Mouse (Mus musculus) midbrain, postnatal 0 days (tissue): ENCODE measurements around the gene Eloa. TPM values are rescaled to one million over a fixed set of nuclear protein-coding genes. Genes with fewer than 3 reads are reported as not detected.
"Not testable (repeated sequence)": the region's sequence is repeated elsewhere in the genome, so short reads cannot be mapped to it uniquely, and the experiment has no call there.

Experiments
- ATAC-seq: fragments of 200-750 bp; cut with Nextera tagmentation; 2 replicates; pipeline ENCODE4 v1.8.0; 2017; ENCODE audit warnings: moderate number of reproducible peaks, mild to moderate bottlenecking, moderate TSS enrichment, moderate library complexity; ENCODE audit not compliant: low FRiP score
- DNase-seq: peaks from one replicate; pipeline ENCODE4 v3.0.0-alpha.2; 2015; ENCODE audit warnings: low spot score
- H3K27ac ChIP-seq: fragments of 300-500 bp; sonication (generic); 2 replicates; pipeline ENCODE4 v1.5.1; 2014; ENCODE audit warnings: low read depth, mild to moderate bottlenecking, low read length, mixed read lengths
- H3K27me3 ChIP-seq: fragments of 300-500 bp; sonication (generic); 2 replicates; pipeline ENCODE4 v1.6.1; 2014; ENCODE audit warnings: low read length, control low read depth, mixed read lengths; ENCODE audit not compliant: insufficient read depth
- H3K36me3 ChIP-seq: fragments of 300-500 bp; sonication (generic); 2 replicates; pipeline ENCODE4 v1.6.1; 2014; ENCODE audit warnings: low read length, control low read depth, mixed read lengths; ENCODE audit not compliant: insufficient read depth
- H3K4me1 ChIP-seq: fragments of 300-500 bp; sonication (generic); 2 replicates; pipeline ENCODE4 v1.6.1; 2014; ENCODE audit warnings: mild to moderate bottlenecking, control low read depth, antibody characterized with exemption, low read length, mixed read lengths; ENCODE audit not compliant: insufficient read depth
- H3K4me2 ChIP-seq: fragments of 300-500 bp; sonication (generic); 2 replicates; pipeline ENCODE4 v1.6.1; 2014; ENCODE audit warnings: low read depth, mild to moderate bottlenecking, low read length, mixed read lengths; ENCODE audit not compliant: poor library complexity, severe bottlenecking
- H3K4me3 ChIP-seq: fragments of 300-500 bp; sonication (generic); 2 replicates; pipeline ENCODE4 v1.5.1; 2014; ENCODE audit warnings: low read depth, mild to moderate bottlenecking, low read length, moderate library complexity
- H3K9ac ChIP-seq: fragments of 300-500 bp; sonication (generic); replicated peaks from 2 replicates; pipeline ENCODE4 v1.6.1; 2014; ENCODE audit warnings: mild to moderate bottlenecking, low read length, moderate library complexity, mixed read lengths; ENCODE audit not compliant: poor library complexity, severe bottlenecking
- H3K9me3 ChIP-seq: fragments of 300-500 bp; sonication (generic); 2 replicates; pipeline ENCODE4 v1.6.1; 2016; ENCODE audit warnings: low read length, control low read depth
- CTCF ChIP-seq: IDR thresholded peaks from 2 replicates; pipeline ENCODE4 v1.5.1; 2016; ENCODE audit warnings: antibody characterized with exemption, mild to moderate bottlenecking
- WGBS: fragments of 180-500 bp; shearing (Covaris S2); extraction: QIAGEN DNeasy Blood & Tissue Kit; methylation state at CpG from one replicate; pipeline ENCODE4 v1.1.7; 2014; 5-methylcytosine and 5-hydroxymethylcytosine counted together
- polyA plus RNA-seq: library from polyadenylated mRNA; unstranded; fragments of >200 nt; fragmentation: Nextera tagmentation; extraction: Ambion mirVana; gene quantifications from 2 replicates; pipeline ENCODE4 v1.2.1, GENCODE M21; 2015
- total RNA-seq: library from RNA; depleted of rRNA; stranded (reverse); fragments of >200 nt; gene quantifications from 2 replicates; pipeline ENCODE4 v1.2.3, GENCODE M21; 2014

Eloa gene
- total and polyA plus RNA-seq, 2 experiments from 2014 or later = 19.0 to 23.3 TPM

DNA sequence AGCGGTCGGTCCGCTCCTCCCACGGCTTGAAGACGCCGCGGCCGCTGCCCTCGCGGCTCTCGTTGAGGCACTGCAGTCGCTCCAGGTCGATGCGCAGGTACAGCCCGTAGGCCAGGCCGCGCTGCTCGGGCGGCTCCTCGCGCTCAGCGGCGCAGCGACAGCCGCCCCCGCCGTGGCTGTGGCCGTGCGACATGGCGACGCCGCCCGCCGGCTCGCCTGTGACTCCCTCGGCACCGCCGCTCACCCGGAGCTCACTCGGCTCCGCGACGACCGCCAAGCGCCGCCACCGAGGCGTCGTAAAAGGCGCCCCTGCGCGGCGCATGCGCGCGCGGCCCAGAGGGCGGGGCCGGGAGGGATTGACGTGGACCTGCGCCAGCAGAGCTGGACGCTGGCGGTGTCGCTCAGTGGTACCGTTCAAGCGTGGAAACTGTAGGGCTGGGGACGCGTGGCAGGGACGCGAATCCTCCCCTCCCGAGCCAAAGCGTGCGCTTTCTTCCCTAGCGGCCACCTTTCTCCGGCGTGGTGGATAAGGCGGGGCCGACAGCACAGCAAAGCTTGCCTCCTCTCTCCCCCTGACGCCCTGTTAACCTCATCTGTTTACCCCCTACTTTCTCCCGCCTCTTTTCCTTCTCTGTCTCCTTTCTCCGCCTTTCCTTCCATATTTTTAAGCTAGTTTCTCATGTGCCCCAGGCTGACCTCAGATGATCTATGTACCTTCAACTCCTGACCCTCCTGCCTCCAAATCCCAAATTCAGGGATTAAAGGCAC lies 34.4 kb downstream of the Eloa start, which contains the start of gene Pithd1:
Gene Pithd1, minus strand, starts transcription at position 322 of the 768 bp plus-strand sequence.
- peak; percentile 94 for DNase-seq
- peaks cover 7% of the 10 kb centered on the region for H3K4me1 ChIP-seq
- H3K27me3 ChIP-seq = no peaks in the 10 kb centered on the region
- peak within 1 kb of the TSS; percentile 88 for H3K4me3 ChIP-seq
- no peaks in the 10 kb centered on the region for H3K36me3 ChIP-seq
- peak; percentile 59 for TF ChIP-seq CTCF
- peak within 1 kb of the TSS; percentile 84 for H3K4me2 ChIP-seq
- H3K27ac ChIP-seq = peak within 1 kb of the TSS; percentile 57
- under 1% methylated on average over 66 of the region's 81 CpGs for WGBS
- peak within 1 kb of the TSS; percentile 95 for H3K9ac ChIP-seq
- no peaks in the 10 kb centered on the region for H3K9me3 ChIP-seq
- ATAC-seq = peak; percentile 89

GRCm38 (mm10) chr4:135986301-135986942 lies 35.1 kb downstream of the Eloa start:
- Histone ChIP-seq H3K9me3 (no peaks in the 10 kb centered on the region), H3K4me1 (peaks cover 7% of the 10 kb centered on the region), H3K4me3 (peak overlapping the region; percentile 88), H3K9ac (peak overlapping the region; percentile 95), H3K27me3 (no peaks in the 10 kb centered on the region), H3K27ac (peak overlapping the region; percentile 57), H3K4me2 (peak overlapping the region; percentile 84), H3K36me3 (no peaks in the 10 kb centered on the region)
- DNase-seq (no peak), ATAC-seq (peak; percentile 48)
- TF ChIP-seq CTCF = no peak
- WGBS = 9% methylated on average over 22 of the region's 23 CpGs

DNA sequence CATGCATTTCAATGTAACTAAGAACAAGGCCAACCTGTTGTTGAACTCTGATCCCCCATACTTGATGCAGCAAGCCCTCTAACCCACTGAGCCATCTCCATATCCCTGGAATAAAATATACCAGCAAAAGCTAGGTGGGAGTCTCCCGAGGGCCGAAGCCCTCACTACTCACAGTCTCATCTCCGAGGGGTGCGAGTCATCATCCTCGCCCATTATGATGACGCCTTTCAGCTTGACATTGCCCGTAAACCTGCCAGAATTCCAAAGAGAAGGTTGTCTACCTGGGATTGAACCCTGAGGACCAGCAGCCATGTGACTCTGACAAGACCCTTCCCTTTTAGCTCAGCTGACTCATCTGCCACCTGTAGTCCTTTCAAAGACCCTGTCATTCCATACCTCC lies 35.8 kb downstream of the Eloa start:
- 94% methylated on average over 7 of the region's 7 CpGs for WGBS
- no peak overlapping the region for H3K9ac ChIP-seq
- H3K36me3 ChIP-seq = 0 out of 2 replicates have a peak, but pooled peaks cover 1% of the 10 kb centered on the region
- no peak for DNase-seq
- H3K9me3 ChIP-seq = no peaks in the 10 kb centered on the region
- no peak for TF ChIP-seq CTCF
- peaks cover 7% of the 10 kb centered on the region for H3K4me1 ChIP-seq
- ATAC-seq = no peak
- peak overlapping the region; percentile 88 for H3K4me3 ChIP-seq
- no peaks in the 10 kb centered on the region for H3K27me3 ChIP-seq
- H3K4me2 ChIP-seq = peak overlapping the region; percentile 84
- no peak overlapping the region for H3K27ac ChIP-seq

GRCm38 (mm10) chr4:135985193-135985592 lies 36.4 kb downstream of the Eloa start:
- TF ChIP-seq CTCF = no peak
- DNase-seq (no peak), ATAC-seq (no peak)
- H3K36me3 ChIP-seq = 0 out of 2 replicates have a peak, but pooled peaks cover 3% of the 10 kb centered on the region
- no peaks in the 10 kb centered on the region for H3K9me3 ChIP-seq
- no peak overlapping the region for H3K4me2 ChIP-seq
- peaks cover 7% of the 10 kb centered on the region for H3K4me1 ChIP-seq
- no peaks in the 10 kb centered on the region for H3K27me3 ChIP-seq
- WGBS = 92% methylated on average over 5 of the region's 5 CpGs
- H3K27ac ChIP-seq = no peak overlapping the region
- no peak overlapping the region for H3K4me3 ChIP-seq
- no peak overlapping the region for H3K9ac ChIP-seq

GRCm38 (mm10) chr4:135984556-135984955 lies 37.0 kb downstream of the Eloa start:
- TF ChIP-seq CTCF = no peak
- no peak for ATAC-seq
- Histone ChIP-seq H3K9ac (no peak overlapping the region), H3K36me3 (0 out of 2 replicates have a peak, but pooled peaks cover 3% of the 10 kb centered on the region), H3K4me1 (peaks cover 7% of the 10 kb centered on the region), H3K27me3 (no peaks in the 10 kb centered on the region), H3K4me3 (no peak overlapping the region), H3K27ac (no peak overlapping the region), H3K9me3 (no peaks in the 10 kb centered on the region), H3K4me2 (no peak overlapping the region)
- 84% methylated on average over 5 of the region's 5 CpGs for WGBS
- no peak for DNase-seq

- WGBS = 74% methylated on average over 7 of the region's 7 CpGs
- TF ChIP-seq CTCF = no peak
- Histone ChIP-seq H3K27me3 (no peaks in the 10 kb centered on the region), H3K9me3 (no peaks in the 10 kb centered on the region), H3K4me3 (no peak overlapping the region), H3K4me2 (no peak overlapping the region), H3K4me1 (peaks cover 7% of the 10 kb centered on the region), H3K27ac (no peak overlapping the region), H3K9ac (no peak overlapping the region), H3K36me3 (peaks cover 19% of the 10 kb centered on the region)
- DNase-seq (no peak), ATAC-seq (no peak)
Measured at GRCm38 (mm10) chr4:135981524-135982063, 40.0 kb downstream of the Eloa start.

- H3K9me3 ChIP-seq, H3K4me3 ChIP-seq, H3K27me3 ChIP-seq, H3K4me1 ChIP-seq, H3K4me2 ChIP-seq, H3K27ac ChIP-seq, H3K9ac ChIP-seq, ATAC-seq, DNase-seq: not testable (repeated sequence)
- 97% methylated on average over 5 of the region's 5 CpGs for WGBS
- peaks cover 31% of the 10 kb centered on the region for H3K36me3 ChIP-seq
Measured at GRCm38 (mm10) chr4:135980223-135980622, 41.3 kb downstream of the Eloa start.
